Mouse (Mus musculus) liver, postnatal 0 days (tissue): ENCODE measurements around the gene Dnajb14. TPM values are rescaled to one million over a fixed set of nuclear protein-coding genes. Genes with fewer than 3 reads are reported as not detected.

Experiments
- ATAC-seq: fragments of 200-750 bp; cut with Nextera tagmentation; 2 replicates; pipeline ENCODE4 v1.8.0; 2017; ENCODE audit warnings: mild to moderate bottlenecking, moderate library complexity
- DNase-seq: peaks from one replicate; pipeline ENCODE4 v3.0.0-alpha.2; 2016
- H3K27ac ChIP-seq: fragments of 300-500 bp; sonication (generic); 2 replicates; pipeline ENCODE4 v1.5.1; 2014; ENCODE audit warnings: antibody characterized with exemption, moderate library complexity, mild to moderate bottlenecking, low read depth
- H3K27me3 ChIP-seq: fragments of 300-500 bp; sonication (generic); 2 replicates; pipeline ENCODE4 v1.6.1; 2014; ENCODE audit warnings: low read length, control low read depth, mixed read lengths; ENCODE audit not compliant: insufficient read depth
- H3K36me3 ChIP-seq: fragments of 300-500 bp; sonication (generic); replicated peaks from 2 replicates; pipeline ENCODE4 v1.6.1; 2014; ENCODE audit warnings: mild to moderate bottlenecking, control low read depth, low read length, moderate library complexity, mixed read lengths; ENCODE audit not compliant: insufficient read depth
- H3K4me1 ChIP-seq: fragments of 300-500 bp; sonication (generic); 2 replicates; pipeline ENCODE4 v1.6.1; 2014; ENCODE audit warnings: antibody characterized with exemption, mild to moderate bottlenecking, control low read depth; ENCODE audit not compliant: insufficient read depth
- H3K4me2 ChIP-seq: fragments of 300-500 bp; sonication (generic); 2 replicates; pipeline ENCODE4 v1.6.1; 2014; ENCODE audit warnings: low read depth, mild to moderate bottlenecking, low read length, moderate library complexity, mixed read lengths
- H3K4me3 ChIP-seq: fragments of 300-500 bp; sonication (generic); 2 replicates; pipeline ENCODE4 v1.5.1; 2014; ENCODE audit warnings: low read depth, low read length
- H3K9ac ChIP-seq: fragments of 300-500 bp; sonication (generic); replicated peaks from 2 replicates; pipeline ENCODE4 v1.6.1; 2014; ENCODE audit warnings: mild to moderate bottlenecking, moderate library complexity
- H3K9me3 ChIP-seq: fragments of 300-500 bp; sonication (generic); 2 replicates; pipeline ENCODE4 v1.6.1; 2016; ENCODE audit warnings: mild to moderate bottlenecking, control low read depth, low read length, mixed read lengths
- CTCF ChIP-seq: sonication (generic); IDR thresholded peaks from 2 replicates; pipeline ENCODE4 v1.5.1; 2016; ENCODE audit warnings: antibody characterized with exemption, low read depth
- EP300 ChIP-seq: IDR thresholded peaks from 2 replicates; pipeline ENCODE4 v1.6.1; 2016; ENCODE audit warnings: antibody characterized with exemption, low read depth, mild to moderate bottlenecking
- WGBS: fragments of 180-500 bp; shearing (Covaris S2); extraction: QIAGEN DNeasy Blood & Tissue Kit; methylation state at CpG from one replicate; pipeline ENCODE4 v1.1.7; 2014; ENCODE audit not compliant: insufficient replicate concordance; 5-methylcytosine and 5-hydroxymethylcytosine counted together
- polyA plus RNA-seq: library from polyadenylated mRNA; unstranded; fragments of >200 nt; fragmentation: Nextera tagmentation; extraction: Ambion mirVana; gene quantifications from 2 replicates; pipeline ENCODE4 v1.2.1, GENCODE M21; 2015

Dnajb14 gene
- polyA plus RNA-seq, 1 experiment from 2014 or later = 6.4 TPM

GRCm38 (mm10) chr3:137929940-137930339, 62.5 kb downstream of the Dnajb14 start:
- no peak for TF ChIP-seq CTCF
- TF ChIP-seq EP300 = no peak
- peaks cover 60% of the 10 kb centered on the region for H3K36me3 ChIP-seq
- H3K27ac ChIP-seq = no peak overlapping the region
- 81% methylated on average over 3 of the region's 3 CpGs for WGBS
- H3K4me3 ChIP-seq = no peak overlapping the region
- H3K9ac ChIP-seq = no peak overlapping the region
- H3K4me1 ChIP-seq = no peaks in the 10 kb centered on the region; the same call in 1 of the 2 replicates
- no peak for DNase-seq
- no peaks in the 10 kb centered on the region for H3K9me3 ChIP-seq
- H3K27me3 ChIP-seq = no peaks in the 10 kb centered on the region
- no peak for ATAC-seq
- H3K4me2 ChIP-seq = no peak overlapping the region

GRCm38 (mm10) chr3:137932748-137933147, 65.3 kb downstream of the Dnajb14 start:
- WGBS = 79% methylated on average over 7 of the region's 7 CpGs
- Histone ChIP-seq H3K4me2 (no peak overlapping the region), H3K36me3 (peaks cover 59% of the 10 kb centered on the region), H3K9ac (no peak overlapping the region), H3K27ac (no peak overlapping the region), H3K4me3 (no peak overlapping the region), H3K9me3 (no peaks in the 10 kb centered on the region), H3K27me3 (no peaks in the 10 kb centered on the region), H3K4me1 (no peaks in the 10 kb centered on the region; the same call in 1 of the 2 replicates)
- TF ChIP-seq CTCF (no peak), EP300 (no peak)
- no peak for DNase-seq
- no peak for ATAC-seq

GRCm38 (mm10) chr3:137933986-137934385, 66.5 kb downstream of the Dnajb14 start:
- WGBS = 64% methylated on average over 3 of the region's 3 CpGs
- ATAC-seq = no peak
- no peak for TF ChIP-seq CTCF
- no peak for TF ChIP-seq EP300
- DNase-seq = no peak
- Histone ChIP-seq H3K27ac (no peak overlapping the region), H3K36me3 (peaks cover 58% of the 10 kb centered on the region), H3K4me2 (no peak overlapping the region), H3K9me3 (no peaks in the 10 kb centered on the region), H3K4me3 (no peak overlapping the region), H3K27me3 (no peaks in the 10 kb centered on the region), H3K9ac (no peak overlapping the region), H3K4me1 (peaks cover 2% of the 10 kb centered on the region; the same call in 1 of the 2 replicates)

- Histone ChIP-seq H3K4me1 (peaks cover 11% of the 10 kb centered on the region), H3K36me3 (peaks cover 56% of the 10 kb centered on the region), H3K4me3 (no peak overlapping the region), H3K9me3 (no peaks in the 10 kb centered on the region), H3K9ac (no peak overlapping the region), H3K4me2 (no peak overlapping the region), H3K27me3 (no peaks in the 10 kb centered on the region), H3K27ac (no peak overlapping the region)
- DNase-seq (no peak), ATAC-seq (no peak)
- WGBS = 69% methylated on average over 5 of the region's 5 CpGs
- TF ChIP-seq CTCF = no peak
- TF ChIP-seq EP300 = no peak
Observed at GRCm38 (mm10) chr3:137935570-137936525, 68.4 kb downstream of the Dnajb14 start.

- Histone ChIP-seq H3K27me3 (no peaks in the 10 kb centered on the region), H3K36me3 (peaks cover 52% of the 10 kb centered on the region), H3K9me3 (no peaks in the 10 kb centered on the region), H3K9ac (no peak overlapping the region), H3K4me1 (peaks cover 18% of the 10 kb centered on the region), H3K27ac (no peak overlapping the region), H3K4me3 (no peak overlapping the region), H3K4me2 (no peak overlapping the region)
- no peak for DNase-seq
- WGBS = 72% methylated on average over 6 of the region's 6 CpGs
- TF ChIP-seq EP300 (no peak), CTCF (no peak)
- ATAC-seq = no peak
Observed at GRCm38 (mm10) chr3:137936541-137936940, 69.1 kb downstream of the Dnajb14 start.

- Histone ChIP-seq H3K9me3 (no peaks in the 10 kb centered on the region), H3K4me1 (peaks cover 32% of the 10 kb centered on the region), H3K4me2 (no peak overlapping the region), H3K36me3 (peaks cover 44% of the 10 kb centered on the region), H3K27ac (no peak overlapping the region), H3K9ac (no peak overlapping the region), H3K4me3 (no peak overlapping the region), H3K27me3 (no peaks in the 10 kb centered on the region)
- 61% methylated on average over 6 of the region's 6 CpGs for WGBS
- TF ChIP-seq CTCF (peak; percentile 54), EP300 (no peak)
- DNase-seq (peak; percentile 35), ATAC-seq (no peak)
Observed at GRCm38 (mm10) chr3:137938608-137939007, 71.1 kb downstream of the Dnajb14 start.
